Mouse (Mus musculus) midbrain, embryonic 10.5 days (tissue): ENCODE data around the gene Dock8. TPM values are rescaled to one million over a fixed set of nuclear protein-coding genes. Genes with fewer than 3 reads are reported as not detected.
A peak's percentile ranks its signal among the peaks of the same experiment; 100 is the strongest.

Source experiments
- DNase-seq: peaks from one replicate; pipeline ENCODE4 v3.0.0-alpha.2; 2017; ENCODE audit warnings: low spot score
- H3K27ac ChIP-seq: fragments of 300-500 bp; sonication (generic); replicated peaks from 2 replicates; pipeline ENCODE4 v1.5.1; 2016; ENCODE audit warnings: mild to moderate bottlenecking
- H3K27me3 ChIP-seq: fragments of 300-500 bp; sonication (generic); 2 replicates; pipeline ENCODE4 v1.6.1; 2016; ENCODE audit warnings: low read depth, mild to moderate bottlenecking; ENCODE audit not compliant: poor library complexity, severe bottlenecking
- H3K36me3 ChIP-seq: fragments of 300-500 bp; sonication (generic); 2 replicates; pipeline ENCODE4 v1.6.1; 2016; ENCODE audit warnings: mild to moderate bottlenecking, moderate library complexity
- H3K4me1 ChIP-seq: fragments of 300-500 bp; sonication (generic); 2 replicates; pipeline ENCODE4 v1.6.1; 2016
- H3K4me3 ChIP-seq: fragments of 300-500 bp; sonication (generic); 2 replicates; pipeline ENCODE4 v1.5.1; 2016; ENCODE audit warnings: mild to moderate bottlenecking, moderate library complexity
- H3K9me3 ChIP-seq: fragments of 300-500 bp; sonication (generic); replicated peaks from 2 replicates; pipeline ENCODE4 v1.6.1; 2016; ENCODE audit warnings: mild to moderate bottlenecking
- WGBS: fragments of 180-500 bp; shearing (Covaris S2); methylation state at CpG from one replicate; pipeline ENCODE4 v1.1.7; 2016; 5-methylcytosine and 5-hydroxymethylcytosine counted together
- polyA plus RNA-seq: library from polyadenylated mRNA; unstranded; fragments of >200 nt; fragmentation: Nextera tagmentation; extraction: Ambion mirVana; gene quantifications from 2 replicates; pipeline ENCODE4 v1.2.1, GENCODE M21; 2016

The Dock8 gene
- polyA plus RNA-seq, 1 experiment from 2014 or later, result 1.8 TPM

DNA sequence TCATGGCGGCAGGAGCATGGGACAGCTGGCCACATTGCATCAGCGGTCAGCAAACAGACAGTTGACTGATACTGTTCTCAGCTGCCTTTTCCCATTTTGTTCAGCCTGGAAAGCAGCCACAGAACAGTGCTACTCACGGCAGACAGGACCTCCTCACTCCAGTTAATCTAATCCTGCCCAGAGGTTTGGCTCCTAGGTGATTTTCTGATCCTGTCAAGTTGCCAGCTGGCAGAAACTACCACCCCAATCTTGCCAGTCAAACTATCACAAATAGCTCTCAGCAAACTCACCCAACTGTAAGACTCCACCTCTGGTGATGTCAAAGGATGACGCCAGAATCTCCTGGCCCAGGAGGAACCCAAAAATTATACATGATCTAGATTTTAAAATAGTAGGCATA, 146.8 kb downstream of the Dock8 start:
- H3K4me3 ChIP-seq, result no peak overlapping the region
- H3K27ac ChIP-seq, result no peak overlapping the region
- H3K9me3 ChIP-seq, result no peaks in the 10 kb centered on the region
- H3K4me1 ChIP-seq, result peaks cover 13% of the 10 kb centered on the region
- no peak for DNase-seq
- no peaks in the 10 kb centered on the region for H3K36me3 ChIP-seq
- WGBS, result 85% methylated on average over 4 of the region's 4 CpGs
- H3K27me3 ChIP-seq, result no peaks in the 10 kb centered on the region

DNA sequence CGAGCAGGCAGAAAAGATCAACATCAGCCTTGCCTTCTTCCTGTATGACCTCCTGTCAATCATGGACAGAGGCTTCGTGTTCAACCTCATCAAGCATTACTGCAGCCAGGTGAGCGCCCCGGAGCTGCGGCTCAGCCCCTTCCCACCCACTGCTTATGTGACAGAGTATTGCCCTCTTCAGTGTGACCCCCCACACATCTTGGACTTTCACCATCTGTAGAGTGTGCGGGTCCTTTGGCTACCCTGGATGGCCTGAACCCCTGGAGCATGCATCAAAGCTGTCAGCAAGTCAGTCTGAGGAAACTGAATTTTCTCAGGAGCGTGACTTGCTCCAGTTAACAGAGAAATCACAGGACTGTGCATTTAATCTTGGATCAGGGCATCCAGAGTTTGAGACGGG, 150.5 kb downstream of the Dock8 start:
- no peaks in the 10 kb centered on the region for H3K27me3 ChIP-seq
- 78% methylated on average over 8 of the region's 8 CpGs for WGBS
- no peak overlapping the region for H3K27ac ChIP-seq
- no peaks in the 10 kb centered on the region for H3K9me3 ChIP-seq
- H3K4me1 ChIP-seq, result peaks cover 27% of the 10 kb centered on the region
- H3K36me3 ChIP-seq, result no peaks in the 10 kb centered on the region
- no peak overlapping the region for H3K4me3 ChIP-seq
- no peak for DNase-seq

DNA sequence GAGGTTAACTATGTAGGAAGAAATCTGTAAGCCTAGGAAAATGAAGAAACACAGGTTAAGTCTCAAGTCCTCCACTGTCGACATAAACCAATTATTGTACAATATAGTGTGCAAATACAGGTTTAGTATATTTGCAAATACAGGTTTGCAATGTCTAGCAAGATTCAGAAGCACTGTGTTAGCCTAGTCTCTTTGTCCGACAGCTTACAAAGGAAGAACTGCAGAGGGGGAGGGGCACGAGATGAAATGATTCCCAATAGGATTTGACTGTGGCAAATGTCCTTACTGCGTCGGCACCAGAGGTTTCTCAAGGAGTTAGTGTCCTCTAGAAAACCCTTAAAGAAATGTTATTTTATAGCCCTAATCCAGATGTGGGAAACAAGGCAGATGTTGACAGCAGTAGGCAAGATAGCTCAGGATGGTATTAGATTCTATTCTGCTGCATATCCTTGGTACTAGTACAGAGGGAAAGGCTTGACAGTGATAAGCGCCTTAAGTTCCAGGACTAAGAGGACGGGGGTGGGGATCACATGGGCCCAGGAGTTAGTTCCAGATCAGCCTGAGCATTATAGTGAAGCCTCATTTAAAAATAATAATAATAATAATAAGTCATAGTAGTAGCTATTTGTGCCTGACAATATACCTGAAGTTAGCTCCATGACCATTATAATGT, 155.3 kb downstream of the Dock8 start:
- WGBS, result 64% methylated on average over 7 of the region's 7 CpGs

DNA sequence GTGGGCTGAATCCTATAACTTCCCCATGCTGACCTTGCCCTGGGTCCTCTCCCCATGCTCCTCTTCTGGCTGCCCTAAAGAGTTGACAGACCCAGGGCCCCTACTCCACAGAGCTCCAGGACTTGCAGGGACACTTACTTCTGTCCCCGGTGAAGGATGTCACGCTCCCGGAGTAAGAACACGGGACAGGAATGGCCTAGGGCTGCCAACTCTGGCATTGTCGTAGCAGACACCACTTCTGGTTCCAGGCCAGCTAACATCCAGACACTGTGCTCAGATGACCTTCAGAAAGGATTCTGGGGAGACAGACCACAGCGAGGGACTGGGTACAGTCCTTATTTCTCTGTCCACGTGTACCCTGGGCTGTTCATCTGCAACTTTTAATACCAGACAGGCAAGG, 155.9 kb downstream of the Dock8 start:
- no peak for DNase-seq
- Histone ChIP-seq H3K4me1 (peaks cover 20% of the 10 kb centered on the region), H3K9me3 (no peaks in the 10 kb centered on the region), H3K4me3 (no peak overlapping the region), H3K36me3 (no peaks in the 10 kb centered on the region), H3K27ac (no peak overlapping the region), H3K27me3 (no peaks in the 10 kb centered on the region)
- WGBS, result 93% methylated on average over 7 of the region's 7 CpGs

More for the DNA sequence above, 155.3 kb downstream of the Dock8 start:
- Histone ChIP-seq H3K27me3 (no peaks in the 10 kb centered on the region), H3K4me1 (peaks cover 20% of the 10 kb centered on the region), H3K27ac (peak overlapping the region; percentile 19; the same call in 1 of the 2 replicates), H3K36me3 (no peaks in the 10 kb centered on the region), H3K9me3 (no peaks in the 10 kb centered on the region), H3K4me3 (no peak overlapping the region)
- no peak for DNase-seq

DNA sequence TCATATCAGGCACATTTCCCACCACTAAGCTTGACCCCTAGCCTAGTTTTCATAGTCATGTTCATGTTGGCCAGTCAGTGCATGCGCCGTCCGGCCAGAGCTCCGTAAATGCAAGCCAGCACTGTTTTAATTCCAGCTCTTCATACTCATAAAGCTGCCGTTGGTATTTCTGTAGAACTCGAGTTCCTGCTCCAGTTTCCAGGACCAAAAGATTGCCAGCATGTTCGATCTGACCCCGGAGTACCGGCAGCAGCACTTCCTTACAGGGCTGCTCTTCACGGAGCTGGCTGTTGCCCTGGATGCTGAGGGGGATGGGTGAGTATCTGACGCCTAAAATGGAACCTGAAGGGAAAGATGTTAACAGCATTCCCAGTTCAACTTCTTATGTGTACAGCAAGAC, 156.4 kb downstream of the Dock8 start:
- peaks cover 20% of the 10 kb centered on the region for H3K4me1 ChIP-seq
- no peaks in the 10 kb centered on the region for H3K27me3 ChIP-seq
- no peak overlapping the region for H3K4me3 ChIP-seq
- no peak for DNase-seq
- no peak overlapping the region for H3K27ac ChIP-seq
- no peaks in the 10 kb centered on the region for H3K36me3 ChIP-seq
- 87% methylated on average over 11 of the region's 11 CpGs for WGBS
- H3K9me3 ChIP-seq, result no peaks in the 10 kb centered on the region

DNA sequence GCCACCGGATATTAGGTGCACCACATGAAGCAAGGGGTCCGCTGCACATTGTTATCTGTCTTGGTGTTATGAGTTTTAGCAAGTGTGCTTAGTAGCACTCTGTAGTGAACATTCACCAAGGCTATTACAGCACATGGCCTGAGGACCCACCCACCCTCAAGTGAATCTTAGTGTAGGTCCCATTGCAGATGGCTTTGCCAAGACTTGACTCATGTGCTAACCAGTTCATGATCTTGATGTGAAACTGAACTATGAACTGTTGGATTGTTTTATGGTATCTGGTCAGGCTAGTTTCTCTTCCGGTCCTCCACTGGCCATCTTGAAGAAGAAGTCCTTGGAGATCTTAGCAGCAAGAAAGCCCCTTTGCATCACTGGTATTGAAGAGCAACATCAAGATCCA, 162.9 kb downstream of the Dock8 start:
- H3K4me1 ChIP-seq, result peaks cover 6% of the 10 kb centered on the region
- DNase-seq, result no peak
- H3K9me3 ChIP-seq, result no peaks in the 10 kb centered on the region
- WGBS, result 91% methylated on average over 3 of the region's 3 CpGs
- no peaks in the 10 kb centered on the region for H3K36me3 ChIP-seq
- no peak overlapping the region for H3K4me3 ChIP-seq
- H3K27ac ChIP-seq, result no peak overlapping the region
- no peaks in the 10 kb centered on the region for H3K27me3 ChIP-seq

DNA sequence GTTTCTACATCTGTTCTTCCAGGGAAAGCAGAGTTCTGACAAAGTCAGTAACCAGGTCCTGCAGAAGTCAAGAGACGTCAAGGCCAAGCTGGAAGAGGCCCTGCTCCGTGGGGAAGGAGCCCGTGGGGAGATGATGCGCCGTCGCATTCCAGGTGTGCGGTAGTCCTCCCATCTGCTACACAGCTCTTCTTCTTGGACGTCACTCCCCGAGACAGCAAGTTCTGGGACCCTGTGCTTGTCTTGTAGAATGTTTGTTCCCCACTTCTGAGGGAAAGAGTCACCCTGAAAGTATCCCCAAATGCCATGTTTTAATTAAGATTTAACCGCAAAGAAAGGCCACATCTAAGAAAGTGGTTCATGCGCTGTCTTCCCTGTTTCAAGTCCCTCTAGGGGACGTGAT, 164.1 kb downstream of the Dock8 start:
- Histone ChIP-seq H3K9me3 (no peaks in the 10 kb centered on the region), H3K36me3 (no peaks in the 10 kb centered on the region), H3K4me3 (no peak overlapping the region), H3K27ac (no peak overlapping the region), H3K27me3 (no peaks in the 10 kb centered on the region), H3K4me1 (peaks cover 6% of the 10 kb centered on the region)
- 93% methylated on average over 12 of the region's 12 CpGs for WGBS
- DNase-seq, result no peak

DNA sequence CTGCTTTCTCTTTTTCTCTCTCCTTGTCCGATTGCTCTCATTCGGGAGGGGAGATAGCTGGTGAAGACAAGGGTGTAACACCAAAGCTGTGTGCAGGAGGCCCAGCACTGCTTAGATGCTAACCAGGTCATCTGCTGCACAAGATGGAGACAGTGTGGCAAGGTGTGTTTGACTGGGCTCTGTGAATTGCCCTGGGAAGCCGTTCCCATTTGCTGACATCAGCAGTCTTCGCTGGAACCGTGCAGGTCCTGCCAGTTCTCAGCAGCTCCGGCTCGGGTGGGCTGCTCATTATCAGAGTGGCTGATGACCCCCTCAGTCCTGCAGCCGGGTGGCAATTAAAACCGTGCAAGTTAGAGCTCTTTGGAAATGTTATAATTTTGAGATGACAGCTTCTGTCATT, 167.1 kb downstream of the Dock8 start:
- DNase-seq, result no peak
- Histone ChIP-seq H3K9me3 (no peaks in the 10 kb centered on the region), H3K4me3 (no peak overlapping the region), H3K27ac (no peak overlapping the region), H3K4me1 (peaks cover 1% of the 10 kb centered on the region), H3K36me3 (no peaks in the 10 kb centered on the region), H3K27me3 (no peaks in the 10 kb centered on the region)
- 85% methylated on average over 9 of the region's 9 CpGs for WGBS

DNA sequence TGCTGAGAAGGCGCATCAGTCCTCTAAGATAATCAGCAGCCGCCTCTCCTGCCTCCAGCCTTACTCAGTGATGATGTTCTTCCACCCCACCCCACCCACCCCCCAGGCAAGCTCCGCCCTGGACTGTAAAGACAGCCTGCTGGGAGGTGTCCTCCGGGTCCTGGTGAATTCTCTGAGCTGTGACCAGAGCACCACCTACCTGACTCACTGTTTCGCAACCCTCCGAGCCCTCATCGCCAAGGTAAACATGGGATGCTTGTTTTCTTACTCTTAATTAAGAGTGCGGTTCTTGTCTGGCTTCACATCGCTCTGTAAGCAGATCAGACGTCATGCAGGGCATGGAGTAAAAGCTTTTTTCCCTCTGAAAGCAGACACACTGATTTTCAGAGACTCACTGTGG, 172.1 kb downstream of the Dock8 start:
- DNase-seq, result no peak
- H3K27ac ChIP-seq, result no peak overlapping the region
- H3K27me3 ChIP-seq, result no peaks in the 10 kb centered on the region
- H3K4me1 ChIP-seq, result no peaks in the 10 kb centered on the region
- H3K4me3 ChIP-seq, result no peak overlapping the region
- WGBS, result 48% methylated on average over 10 of the region's 10 CpGs
- H3K9me3 ChIP-seq, result no peaks in the 10 kb centered on the region
- no peaks in the 10 kb centered on the region for H3K36me3 ChIP-seq

DNA sequence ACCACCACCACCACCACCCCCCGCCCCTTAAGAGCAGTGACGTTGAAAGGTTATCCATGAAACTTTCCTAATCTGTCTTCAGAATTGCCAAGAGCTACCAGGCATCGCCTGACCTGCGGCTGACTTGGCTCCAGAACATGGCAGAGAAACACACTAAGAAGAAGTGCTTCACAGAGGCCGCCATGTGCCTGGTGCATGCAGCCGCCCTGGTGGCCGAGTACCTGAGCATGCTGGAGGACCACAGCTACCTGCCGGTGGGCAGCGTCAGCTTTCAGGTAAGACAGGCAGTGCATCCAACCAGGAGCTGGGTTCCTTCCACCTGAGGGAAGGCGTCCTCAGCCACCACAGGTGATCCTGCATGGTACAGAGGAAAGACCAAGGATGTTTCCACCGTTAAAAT, 177.4 kb downstream of the Dock8 start:
- WGBS, result 93% methylated on average over 11 of the region's 11 CpGs
- no peak overlapping the region for H3K4me3 ChIP-seq
- no peaks in the 10 kb centered on the region for H3K36me3 ChIP-seq
- no peaks in the 10 kb centered on the region for H3K4me1 ChIP-seq
- no peaks in the 10 kb centered on the region for H3K9me3 ChIP-seq
- H3K27ac ChIP-seq, result no peak overlapping the region
- H3K27me3 ChIP-seq, result 0 out of 2 replicates have a peak, but pooled peaks cover 2% of the 10 kb centered on the region
- no peak for DNase-seq

DNA sequence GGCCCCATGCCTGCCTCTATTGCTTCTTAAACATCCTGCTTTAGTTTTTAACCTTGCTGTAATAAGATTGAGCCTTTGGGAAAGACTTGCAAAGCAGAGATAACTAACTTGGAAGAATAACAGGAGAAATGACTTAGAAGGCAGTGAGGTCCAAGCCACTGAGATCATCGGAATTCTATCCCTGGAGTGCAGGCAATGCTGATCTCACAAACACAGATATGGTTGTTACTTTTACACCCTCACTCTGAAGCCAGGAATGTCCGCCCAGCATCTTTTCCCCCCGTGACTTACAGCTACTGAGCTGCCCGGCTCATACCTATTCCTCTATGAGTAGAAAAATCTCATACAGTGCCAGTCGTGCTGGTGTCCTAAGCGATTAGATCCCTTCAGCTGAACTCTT, 180.7 kb downstream of the Dock8 start:
- WGBS, result 90% methylated on average over 6 of the region's 6 CpGs
- H3K4me3 ChIP-seq, result no peak overlapping the region
- H3K27me3 ChIP-seq, result 0 out of 2 replicates have a peak, but pooled peaks cover 2% of the 10 kb centered on the region
- H3K4me1 ChIP-seq, result peaks cover 5% of the 10 kb centered on the region; the same call in 1 of the 2 replicates
- no peaks in the 10 kb centered on the region for H3K36me3 ChIP-seq
- H3K9me3 ChIP-seq, result no peaks in the 10 kb centered on the region
- no peak overlapping the region for H3K27ac ChIP-seq
- DNase-seq, result no peak

DNA sequence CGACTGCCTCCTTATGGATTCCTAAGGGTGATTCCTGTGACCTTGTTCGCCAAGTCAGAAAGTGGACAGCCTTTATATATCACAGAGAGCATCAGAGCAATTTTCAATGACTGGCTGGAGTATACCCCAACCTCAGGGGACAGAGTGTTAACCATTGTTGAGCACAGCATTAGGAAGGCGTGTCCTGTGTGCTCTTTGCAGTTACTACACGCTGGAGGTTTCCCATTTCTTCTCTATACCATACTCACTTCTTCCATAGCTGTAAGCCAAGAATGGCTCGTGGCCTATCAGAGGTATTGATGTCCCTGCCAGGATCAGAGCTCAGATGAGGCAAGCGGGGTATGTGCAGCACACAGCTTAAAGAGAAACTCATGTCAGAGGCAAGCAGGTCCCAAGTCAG, 181.2 kb downstream of the Dock8 start:
- 89% methylated on average over 6 of the region's 6 CpGs for WGBS
- Histone ChIP-seq H3K9me3 (no peaks in the 10 kb centered on the region), H3K4me1 (peaks cover 5% of the 10 kb centered on the region; the same call in 1 of the 2 replicates), H3K4me3 (no peak overlapping the region), H3K27me3 (0 out of 2 replicates have a peak, but pooled peaks cover 2% of the 10 kb centered on the region), H3K36me3 (no peaks in the 10 kb centered on the region), H3K27ac (no peak overlapping the region)
- no peak for DNase-seq

DNA sequence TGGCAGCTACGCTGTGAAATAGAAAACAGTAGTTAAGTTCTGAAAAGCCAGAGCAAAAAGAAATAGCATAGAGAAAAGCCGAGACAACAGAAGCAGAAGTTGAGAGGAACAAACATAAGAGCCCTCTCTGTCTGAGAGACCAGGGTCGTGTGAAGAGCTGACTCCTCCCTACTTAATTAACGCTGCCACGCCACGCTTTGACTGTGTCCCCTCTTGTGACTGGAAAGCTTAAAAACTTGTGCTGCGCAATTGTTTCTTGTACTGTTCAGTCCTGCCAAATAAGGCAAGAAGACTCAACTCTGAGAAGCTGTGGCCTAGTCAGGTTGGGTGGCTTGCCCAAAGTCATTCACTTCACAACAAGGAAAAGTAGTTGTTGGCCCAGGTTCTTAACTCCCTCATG, 184.7 kb downstream of the Dock8 start:
- Histone ChIP-seq H3K36me3 (no peaks in the 10 kb centered on the region), H3K4me3 (no peak overlapping the region), H3K4me1 (peaks cover 12% of the 10 kb centered on the region), H3K27ac (no peak overlapping the region), H3K9me3 (no peaks in the 10 kb centered on the region), H3K27me3 (0 out of 2 replicates have a peak, but pooled peaks cover 2% of the 10 kb centered on the region)
- no peak for DNase-seq
- WGBS, result 71% methylated on average over 7 of the region's 7 CpGs
